Mouse (Mus musculus) limb, embryonic 11.5 days (tissue): ENCODE measurements around the gene Krtap9-3. TPM values are rescaled to one million over a fixed set of nuclear protein-coding genes. Genes with fewer than 3 reads are reported as not detected.

ENCODE experiments used
- ATAC-seq: fragments of 200-750 bp; cut with Nextera tagmentation; 2 replicates; pipeline ENCODE4 v1.8.0; 2017; ENCODE audit warnings: low read depth; ENCODE audit not compliant: insufficient number of reproducible peaks, low FRiP score, low TSS enrichment
- DNase-seq: peaks from one replicate; pipeline ENCODE4 v3.0.0-alpha.2; 2015; ENCODE audit warnings: low spot score
- H3K27ac ChIP-seq: fragments of 300-500 bp; sonication (generic); replicated peaks from 2 replicates; pipeline ENCODE4 v1.5.1; 2014; ENCODE audit warnings: low read depth, mild to moderate bottlenecking, low read length
- H3K27me3 ChIP-seq: fragments of 300-500 bp; sonication (generic); 2 replicates; pipeline ENCODE4 v1.6.1; 2014; ENCODE audit warnings: mild to moderate bottlenecking, low read length, mixed read lengths; ENCODE audit not compliant: control insufficient read depth, insufficient read depth
- H3K36me3 ChIP-seq: fragments of 300-500 bp; sonication (generic); 2 replicates; pipeline ENCODE4 v1.6.1; 2014; ENCODE audit warnings: mild to moderate bottlenecking, low read length, moderate library complexity, mixed read lengths; ENCODE audit not compliant: control insufficient read depth, insufficient read depth
- H3K4me1 ChIP-seq: fragments of 300-500 bp; sonication (generic); 2 replicates; pipeline ENCODE4 v1.6.1; 2014; ENCODE audit warnings: low read length, mixed read lengths; ENCODE audit not compliant: control insufficient read depth, insufficient read depth
- H3K4me2 ChIP-seq: fragments of 300-500 bp; sonication (generic); 2 replicates; pipeline ENCODE4 v1.6.1; 2014; ENCODE audit warnings: low read depth, mild to moderate bottlenecking, moderate library complexity; ENCODE audit not compliant: severe bottlenecking
- H3K4me3 ChIP-seq: fragments of 300-500 bp; sonication (generic); 2 replicates; pipeline ENCODE4 v1.5.1; 2014; ENCODE audit warnings: low read depth, low read length
- H3K9ac ChIP-seq: fragments of 300-500 bp; sonication (generic); 2 replicates; pipeline ENCODE4 v1.6.1; 2014; ENCODE audit warnings: mild to moderate bottlenecking, low read length
- H3K9me3 ChIP-seq: fragments of 300-500 bp; sonication (generic); 2 replicates; pipeline ENCODE4 v1.6.1; 2016; ENCODE audit warnings: low read length; ENCODE audit not compliant: control insufficient read depth
- WGBS: fragments of 180-500 bp; shearing (Covaris S2); extraction: QIAGEN DNeasy Blood & Tissue Kit; methylation state at CpG from one replicate; pipeline ENCODE4 v1.1.7; 2014; 5-methylcytosine and 5-hydroxymethylcytosine counted together
- polyA plus RNA-seq: library from polyadenylated mRNA; unstranded; fragments of >200 nt; fragmentation: Nextera tagmentation; extraction: Ambion mirVana; gene quantifications from 2 replicates; pipeline ENCODE4 v1.2.1, GENCODE M21; 2014

Krtap9-3 gene
- polyA plus RNA-seq, 1 experiment from 2014 or later = not detected

- DNase-seq = no peak
- no peak overlapping the region for H3K27ac ChIP-seq
- H3K4me3 ChIP-seq = no peak overlapping the region
- H3K9ac ChIP-seq = no peak overlapping the region
- no peak for ATAC-seq
- no peaks in the 10 kb centered on the region for H3K4me1 ChIP-seq
- no peak overlapping the region for H3K4me2 ChIP-seq
- no peaks in the 10 kb centered on the region for H3K27me3 ChIP-seq
- no peaks in the 10 kb centered on the region for H3K9me3 ChIP-seq
- WGBS = 91% methylated on average over 3 of the region's 3 CpGs
- no peaks in the 10 kb centered on the region for H3K36me3 ChIP-seq
Observed at GRCm38 (mm10) chr11:99557976-99558745, 39.7 kb downstream of the Krtap9-3 start.

DNA sequence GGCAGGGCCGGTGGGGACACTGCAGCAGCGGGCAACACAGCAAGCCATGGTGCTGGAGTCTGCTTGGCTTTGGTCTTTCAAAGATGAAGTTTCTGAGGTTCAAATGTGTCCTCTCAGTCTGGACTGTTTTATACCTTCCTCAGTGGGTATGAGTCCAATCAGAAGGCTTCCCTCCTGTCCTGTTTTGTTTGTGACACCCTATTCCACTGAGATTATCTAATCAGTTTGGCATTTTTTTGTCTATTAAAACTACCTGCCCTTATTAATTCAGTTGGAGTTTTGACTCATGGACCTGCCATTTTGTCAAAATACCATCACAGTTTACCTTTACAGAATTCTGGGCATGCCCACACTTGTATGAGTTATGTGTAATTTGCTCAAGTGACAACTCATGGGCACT is 41.2 kb downstream of the Krtap9-3 start, which contains the start of gene Krtap3-2:
Gene Krtap3-2 (minus strand): TSS at position 101 of the 400 bp plus-strand sequence.
- Histone ChIP-seq H3K27ac (no peak within 1 kb of the TSS), H3K4me1 (no peaks in the 10 kb centered on the region), H3K4me2 (no peak within 1 kb of the TSS), H3K36me3 (no peaks in the 10 kb centered on the region), H3K9ac (no peak within 1 kb of the TSS), H3K9me3 (no peaks in the 10 kb centered on the region), H3K4me3 (no peak within 1 kb of the TSS), H3K27me3 (no peaks in the 10 kb centered on the region)
- ATAC-seq = no peak
- 75% methylated on average over 2 of the region's 2 CpGs for WGBS
- DNase-seq = no peak

GRCm38 (mm10) chr11:99556195-99556594 is 41.7 kb downstream of the Krtap9-3 start:
- Histone ChIP-seq H3K27me3 (no peaks in the 10 kb centered on the region), H3K9me3 (no peaks in the 10 kb centered on the region), H3K9ac (no peak overlapping the region), H3K27ac (no peak overlapping the region), H3K4me2 (no peak overlapping the region), H3K36me3 (no peaks in the 10 kb centered on the region), H3K4me1 (no peaks in the 10 kb centered on the region), H3K4me3 (no peak overlapping the region)
- ATAC-seq (no peak), DNase-seq (no peak)
- WGBS = 83% methylated on average over 2 of the region's 2 CpGs

- no peak for DNase-seq
- no peak within 1 kb of the TSS for H3K4me2 ChIP-seq
- WGBS = 62% methylated on average over 4 of the region's 4 CpGs
- H3K4me1 ChIP-seq = no peaks in the 10 kb centered on the region
- H3K27me3 ChIP-seq = no peaks in the 10 kb centered on the region
- H3K9ac ChIP-seq = no peak within 1 kb of the TSS
- no peaks in the 10 kb centered on the region for H3K36me3 ChIP-seq
- no peak for ATAC-seq
- H3K9me3 ChIP-seq = no peaks in the 10 kb centered on the region
- no peak within 1 kb of the TSS for H3K4me3 ChIP-seq
- no peak within 1 kb of the TSS for H3K27ac ChIP-seq
Observed at GRCm38 (mm10) chr11:99550765-99551164, 47.1 kb downstream of the Krtap9-3 start, which contains the start of gene Krtap3-3. Gene Krtap3-3 (minus strand): TSS chr11:99550865.

GRCm38 (mm10) chr11:99547892-99548291 is 50.0 kb downstream of the Krtap9-3 start:
- no peak overlapping the region for H3K27ac ChIP-seq
- H3K4me3 ChIP-seq = no peak overlapping the region
- H3K9ac ChIP-seq = no peak overlapping the region
- no peaks in the 10 kb centered on the region for H3K4me1 ChIP-seq
- no peaks in the 10 kb centered on the region for H3K36me3 ChIP-seq
- ATAC-seq (no peak), DNase-seq (no peak)
- no peak overlapping the region for H3K4me2 ChIP-seq
- no peaks in the 10 kb centered on the region for H3K27me3 ChIP-seq
- no peaks in the 10 kb centered on the region for H3K9me3 ChIP-seq

Other genes starting within 250 kb of the Krtap9-3 start
- gene Krt27, start 247.0 kb downstream of the Krtap9-3 start, polyA plus RNA-seq = not detected in 2 replicates
- 0.41 and 0.47 TPM in 2 replicates for gene Krt28, start 223.2 kb downstream of the Krtap9-3 start, polyA plus RNA-seq
- 23.8 and 24.0 TPM in 2 replicates for gene Krt10, start 208.7 kb downstream of the Krtap9-3 start, polyA plus RNA-seq
- gene Krt12, start 175.8 kb downstream of the Krtap9-3 start, polyA plus RNA-seq = not detected in 2 replicates
- gene Krt20, start 160.0 kb downstream of the Krtap9-3 start, polyA plus RNA-seq = 0.32 and 0.44 TPM in 2 replicates
- gene Krt23, start 105.0 kb downstream of the Krtap9-3 start, polyA plus RNA-seq = 0.24 and 0.35 TPM in 2 replicates
- gene Krt39, start 76.8 kb downstream of the Krtap9-3 start, polyA plus RNA-seq = 0.12 TPM in 1 of 2 replicates, not detected in the other
- not detected in 2 replicates for gene Krt40, start 54.9 kb downstream of the Krtap9-3 start, polyA plus RNA-seq
- gene Krtap3-3, start 47.2 kb downstream of the Krtap9-3 start, polyA plus RNA-seq = not detected in 2 replicates
- gene Krtap3-2, start 41.3 kb downstream of the Krtap9-3 start, polyA plus RNA-seq = not detected in 2 replicates
- gene Gm11939, start 38.6 kb downstream of the Krtap9-3 start, polyA plus RNA-seq = not detected in 2 replicates
- gene Krtap3-1, start 31.5 kb downstream of the Krtap9-3 start, polyA plus RNA-seq = not detected in 2 replicates
- gene Krtap1-5, start 17.1 kb downstream of the Krtap9-3 start, polyA plus RNA-seq = not detected in 2 replicates
- not detected in 2 replicates for gene Krtap1-4, start 14.5 kb downstream of the Krtap9-3 start, polyA plus RNA-seq
- gene Krtap1-3, start 6.8 kb downstream of the Krtap9-3 start, polyA plus RNA-seq = not detected in 2 replicates
- gene Gm11938, start 5.2 kb upstream of the Krtap9-3 start, polyA plus RNA-seq = not detected in 2 replicates
- gene Gm11937, start 12.1 kb upstream of the Krtap9-3 start, polyA plus RNA-seq = not detected in 2 replicates
- not detected in 2 replicates for gene Krtap2-4, start 16.7 kb upstream of the Krtap9-3 start, polyA plus RNA-seq
- not detected in 2 replicates for gene Gm11562, start 22.3 kb upstream of the Krtap9-3 start, polyA plus RNA-seq
- gene Krtap4-1, start 30.1 kb upstream of the Krtap9-3 start, polyA plus RNA-seq = not detected in 2 replicates
- not detected in 2 replicates for gene Krtap4-2, start 37.0 kb upstream of the Krtap9-3 start, polyA plus RNA-seq
- gene Krtap4-7, start 46.0 kb upstream of the Krtap9-3 start, polyA plus RNA-seq = not detected in 2 replicates
- gene Gm11555, start 52.1 kb upstream of the Krtap9-3 start, polyA plus RNA-seq = not detected in 2 replicates
- not detected in 2 replicates for gene Gm11563, start 60.9 kb upstream of the Krtap9-3 start, polyA plus RNA-seq
- not detected in 2 replicates for gene Krtap4-6, start 67.9 kb upstream of the Krtap9-3 start, polyA plus RNA-seq
- gene Gm14190, start 92.6 kb upstream of the Krtap9-3 start, polyA plus RNA-seq = not detected in 2 replicates
- not detected in 2 replicates for gene Gm14180, start 136.2 kb upstream of the Krtap9-3 start, polyA plus RNA-seq
- gene Gm11595, start 174.8 kb upstream of the Krtap9-3 start, polyA plus RNA-seq = not detected in 2 replicates
- not detected in 2 replicates for gene Krtap4-8, start 182.6 kb upstream of the Krtap9-3 start, polyA plus RNA-seq
- not detected in 2 replicates for gene Krtap4-9, start 187.1 kb upstream of the Krtap9-3 start, polyA plus RNA-seq
- not detected in 2 replicates for gene Gm11596, start 195.4 kb upstream of the Krtap9-3 start, polyA plus RNA-seq
- gene Gm11569, start 200.8 kb upstream of the Krtap9-3 start, polyA plus RNA-seq = not detected in 2 replicates
- gene Gm11554, start 206.3 kb upstream of the Krtap9-3 start, polyA plus RNA-seq = not detected in 2 replicates
- not detected in 2 replicates for gene Krtap4-13, start 211.8 kb upstream of the Krtap9-3 start, polyA plus RNA-seq
- gene Gm11564, start 217.6 kb upstream of the Krtap9-3 start, polyA plus RNA-seq = not detected in 2 replicates
- gene 2300003K06Rik, start 240.0 kb upstream of the Krtap9-3 start, polyA plus RNA-seq = not detected in 2 replicates